Mouse (Mus musculus) lung, postnatal 10 days (tissue): ENCODE measurements at regions not wholly inside any gene's neighbourhood (a gene's known extent, or its start where the extent isn't known, plus 50 kb on each side); places are given as distances from the start of the nearest gene placed in this dataset.
A peak's percentile ranks its signal among the peaks of the same experiment; 100 is the strongest.

Source experiments
- DNase-seq: peaks from one replicate; pipeline ENCODE4 v3.0.0; 2021

DNA sequence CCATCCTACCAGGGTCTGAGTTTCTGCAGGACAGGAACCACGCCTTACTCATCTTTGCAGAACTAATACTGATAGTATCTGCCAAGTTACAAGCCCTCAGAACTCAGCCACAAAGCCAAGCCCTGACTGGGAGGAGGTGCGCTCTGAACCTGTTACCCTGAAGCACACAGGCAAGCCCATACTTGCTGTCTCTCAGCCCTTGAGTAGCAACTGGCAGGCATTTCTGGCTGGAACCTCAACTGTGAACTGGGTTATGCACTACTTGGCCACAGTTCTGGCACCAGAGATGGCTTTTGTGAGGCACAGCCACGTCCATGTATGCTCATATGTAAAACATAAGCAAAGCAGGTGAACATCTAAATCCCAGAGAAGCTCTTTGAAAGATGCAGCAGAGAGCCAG is 179.7 kb upstream of the Nfe2l3 start:
- DNase-seq = no peak

DNA sequence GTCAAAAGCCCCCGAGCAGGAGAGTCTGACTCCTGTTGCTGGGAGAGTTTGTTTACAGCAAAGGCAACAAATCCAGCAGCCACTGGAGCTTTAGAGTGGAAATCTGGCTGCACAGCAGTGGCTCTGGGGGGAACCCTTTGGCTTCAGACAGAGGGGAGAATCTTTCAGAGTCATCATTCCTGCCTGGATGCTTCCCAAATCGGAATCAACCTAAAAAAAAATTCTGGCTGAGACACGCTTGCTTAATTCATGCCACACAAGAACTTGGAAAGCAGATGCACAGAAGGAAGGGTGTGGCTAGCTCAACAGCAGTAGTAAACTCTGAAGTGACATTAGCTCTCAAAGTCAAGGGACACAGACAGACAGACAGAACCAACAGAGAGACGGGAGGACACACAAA is 175.8 kb upstream of the Nfe2l3 start:
- DNase-seq = peak; percentile 18

DNA sequence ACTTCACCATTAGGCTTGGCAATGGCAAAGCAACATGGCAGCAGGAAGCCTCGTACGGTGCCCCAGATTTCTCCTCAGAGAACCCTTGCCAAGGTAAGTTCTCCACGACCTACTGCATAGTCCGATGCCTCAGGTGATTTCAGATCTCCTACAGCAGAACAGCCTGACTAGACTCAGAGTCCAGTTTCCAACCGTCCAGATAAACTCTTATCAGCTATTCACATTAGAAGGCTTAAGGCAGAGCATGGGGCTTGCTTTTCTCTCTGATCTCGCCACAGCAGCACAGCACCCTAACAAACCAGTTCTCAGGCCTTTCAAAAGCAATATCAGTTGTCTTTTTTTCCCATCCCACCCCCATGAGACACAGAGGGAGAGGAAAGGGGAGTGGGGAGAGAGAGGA is 174.9 kb upstream of the Nfe2l3 start:
- no peak for DNase-seq

DNA sequence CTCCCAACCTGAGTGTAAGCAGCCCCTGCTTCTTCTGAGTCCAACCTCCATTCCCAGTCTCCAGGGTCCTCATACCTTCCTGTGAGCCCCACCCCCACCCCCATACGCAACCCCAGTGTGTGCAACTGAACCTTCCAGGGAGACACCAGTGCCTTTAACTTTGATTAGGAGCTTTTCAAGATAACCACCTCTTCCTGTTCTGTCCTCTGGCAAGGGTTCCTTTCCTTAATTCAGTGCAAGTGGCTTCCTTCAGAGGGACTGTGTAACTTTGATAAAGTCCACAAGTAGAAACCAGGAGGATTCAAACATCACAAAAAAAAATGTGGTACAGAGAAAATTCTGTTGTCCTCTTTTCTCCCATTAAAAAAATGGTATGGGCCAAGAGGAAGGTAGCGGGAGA is 174.2 kb upstream of the Nfe2l3 start:
- no peak for DNase-seq

DNA sequence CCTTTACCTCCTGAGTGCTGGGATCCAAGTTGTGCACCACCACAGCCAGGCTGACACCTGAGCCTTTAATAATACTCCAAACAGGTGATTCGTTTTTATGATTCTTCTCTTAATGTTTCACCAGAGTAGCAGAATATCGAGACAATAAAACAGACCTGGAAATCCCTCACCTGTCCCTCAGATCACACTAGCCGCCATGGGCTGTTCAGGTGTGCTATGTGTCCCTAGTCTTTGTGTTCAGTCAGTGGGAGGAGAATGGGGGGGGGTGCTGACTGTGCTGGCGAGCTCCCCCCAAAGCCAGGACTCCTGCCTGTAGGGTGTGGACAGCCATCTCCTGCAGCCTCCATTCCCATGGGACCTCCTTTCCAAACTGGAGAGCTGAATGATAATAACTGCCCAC is 168.9 kb upstream of the Nfe2l3 start:
- DNase-seq = no peak

DNA sequence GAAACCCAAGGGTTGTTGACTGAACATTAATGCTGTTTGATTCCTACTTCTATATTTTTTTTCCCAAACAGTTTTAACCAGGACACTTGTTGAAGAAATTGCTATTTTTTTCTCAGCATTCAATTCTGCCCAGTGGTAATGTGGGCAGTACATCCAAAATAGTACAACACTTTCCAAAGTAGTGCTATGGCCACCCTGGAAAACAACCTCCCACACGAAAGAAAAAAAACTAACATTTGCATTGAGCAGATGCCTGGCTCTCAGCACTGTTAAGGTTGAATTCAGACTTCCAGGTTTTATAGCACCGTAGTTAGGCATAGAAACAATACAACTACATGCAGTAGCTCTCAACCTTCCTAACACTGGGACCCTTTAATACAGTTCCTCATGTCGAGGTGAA is 167.1 kb upstream of the Nfe2l3 start:
- DNase-seq = no peak

DNA sequence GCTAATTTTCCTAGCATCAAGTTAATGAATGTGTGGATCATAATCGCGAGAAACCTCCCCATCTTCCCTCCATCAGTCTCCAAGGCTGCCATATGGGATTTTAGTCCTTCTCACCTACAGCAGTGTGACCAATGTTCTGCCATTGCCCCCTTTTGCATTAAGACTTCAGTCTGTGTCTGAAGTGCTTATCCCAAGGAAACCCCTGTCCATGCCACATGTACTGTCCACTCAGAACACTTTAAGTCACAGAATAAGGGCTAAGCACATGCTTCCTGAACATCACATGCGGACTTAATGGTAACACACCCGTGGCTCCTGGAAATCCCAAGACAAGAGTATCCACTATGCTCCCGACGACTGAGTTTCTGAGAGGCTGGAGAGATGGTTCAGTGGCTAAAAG is 165.7 kb upstream of the Nfe2l3 start:
- DNase-seq = no peak

DNA sequence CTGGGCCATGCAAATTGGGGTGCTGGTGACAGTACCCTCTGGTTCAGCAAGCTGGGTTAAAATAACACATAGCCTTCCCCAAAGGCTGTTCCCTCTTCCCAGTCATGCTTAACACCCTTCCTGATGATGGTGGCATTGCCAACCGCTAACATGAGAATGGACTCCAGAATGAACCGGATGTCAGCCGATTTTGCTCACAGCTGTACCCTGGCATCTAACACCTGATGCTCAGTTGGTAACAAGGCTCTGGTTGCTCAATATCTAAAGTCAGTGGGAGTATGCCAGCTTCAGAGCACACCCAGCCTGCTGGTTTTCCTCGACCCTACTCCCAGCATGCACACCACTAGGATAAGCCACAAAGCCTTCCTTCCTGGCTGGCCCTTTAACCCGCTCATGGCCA is 164.6 kb upstream of the Nfe2l3 start:
- no peak for DNase-seq

DNA sequence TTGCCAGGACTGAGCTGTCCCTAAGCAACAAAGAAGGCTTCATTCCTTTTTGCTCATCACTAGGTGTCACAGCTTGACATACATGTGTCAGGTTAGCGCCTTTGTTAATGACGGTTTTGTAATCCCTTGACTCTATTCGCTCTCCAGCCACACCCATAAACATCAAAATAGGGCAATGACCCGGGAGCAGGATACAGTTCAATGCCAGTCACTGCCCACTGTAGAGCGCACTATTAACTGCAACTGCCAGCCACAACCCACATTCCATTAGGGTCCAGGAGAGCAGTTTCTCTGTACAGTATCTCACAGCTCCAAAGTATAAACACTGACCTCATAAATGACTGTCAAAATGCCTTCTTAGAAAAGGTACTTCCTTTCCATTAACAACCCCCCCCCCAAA is 163.5 kb upstream of the Nfe2l3 start:
- no peak for DNase-seq

DNA sequence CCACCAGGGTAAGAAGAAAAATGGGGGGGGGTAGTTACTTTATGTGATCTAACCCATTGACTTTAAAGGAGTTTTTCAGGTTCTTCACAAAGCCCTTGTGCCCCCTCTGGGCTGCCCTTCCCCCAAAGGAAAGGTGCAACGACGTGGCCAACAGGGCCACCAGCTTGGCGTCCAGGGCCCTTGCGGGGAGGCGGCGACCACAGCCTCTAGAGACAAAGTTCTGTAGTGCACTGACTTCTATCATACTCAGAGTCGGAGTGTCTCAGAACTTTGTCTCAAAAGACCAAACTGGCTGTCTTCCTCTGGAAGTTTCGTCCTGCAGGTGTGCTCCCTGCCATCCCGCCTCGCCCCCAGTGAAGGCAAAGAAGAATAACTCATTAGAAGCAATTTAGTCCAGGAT is 162.9 kb upstream of the Nfe2l3 start:
- no peak for DNase-seq

DNA sequence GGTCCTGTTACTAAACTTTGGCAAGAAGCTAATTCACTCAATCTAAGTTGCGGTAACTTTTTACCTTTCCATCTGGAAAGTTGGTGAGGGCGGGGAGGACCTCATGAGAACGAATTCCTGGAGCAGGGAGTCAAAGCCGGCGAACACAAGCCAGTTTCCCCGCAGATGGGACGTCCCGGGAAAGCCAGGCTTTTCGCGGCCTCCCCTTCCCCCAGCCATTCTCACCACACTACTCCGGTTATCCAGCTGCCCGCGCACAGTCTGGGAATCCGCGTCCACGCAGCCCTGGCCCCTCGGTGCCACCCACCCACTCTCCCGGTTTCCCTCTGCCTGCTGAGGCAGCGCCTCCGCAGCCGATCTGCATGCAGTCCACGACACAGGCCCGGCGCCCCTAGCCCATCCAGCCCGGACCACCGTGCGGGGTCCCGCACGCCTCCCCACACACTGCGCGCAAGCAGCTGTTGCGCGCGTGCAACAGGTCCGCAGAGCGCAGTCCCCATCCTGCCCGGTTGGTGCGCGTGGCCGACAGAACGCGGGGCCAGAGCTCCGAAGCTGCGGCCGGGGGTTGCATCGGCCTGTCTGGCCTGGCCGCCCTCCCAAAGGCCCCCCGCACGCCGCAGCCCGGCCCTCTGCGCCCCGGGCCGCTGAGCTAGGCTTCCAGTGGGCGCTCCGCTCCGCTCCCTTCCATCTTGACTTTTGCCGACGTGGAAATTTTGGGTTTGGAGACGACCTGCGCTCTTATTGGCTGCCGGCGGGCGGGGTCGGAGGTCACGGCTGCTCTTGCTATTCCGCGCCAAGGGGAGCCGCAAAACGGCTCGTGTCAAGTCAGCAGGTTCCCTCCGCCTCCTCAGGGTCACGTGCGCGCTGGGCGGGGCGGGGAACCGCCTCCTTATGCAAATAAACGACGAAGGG is 162.0 kb upstream of the Nfe2l3 start:
- DNase-seq = peak; percentile 95

DNA sequence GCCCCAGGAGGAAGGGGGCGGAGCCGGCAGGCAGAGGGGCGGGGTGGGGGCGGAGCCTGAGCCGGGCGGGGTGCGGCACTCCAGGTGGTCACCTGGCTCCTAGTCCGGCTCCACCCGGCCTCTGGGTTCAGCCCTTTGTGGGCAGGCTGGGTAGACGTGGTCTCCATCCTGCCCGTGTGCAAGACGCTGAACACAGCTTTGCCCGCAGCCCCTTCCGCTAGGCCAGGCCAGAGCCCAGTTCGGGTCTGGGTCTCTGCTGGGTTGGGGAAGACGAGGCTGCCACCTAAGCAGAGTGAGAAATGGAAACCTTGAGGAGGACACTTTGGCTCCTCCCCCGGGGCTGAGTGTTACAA is 161.4 kb upstream of the Nfe2l3 start:
- DNase-seq = no peak

DNA sequence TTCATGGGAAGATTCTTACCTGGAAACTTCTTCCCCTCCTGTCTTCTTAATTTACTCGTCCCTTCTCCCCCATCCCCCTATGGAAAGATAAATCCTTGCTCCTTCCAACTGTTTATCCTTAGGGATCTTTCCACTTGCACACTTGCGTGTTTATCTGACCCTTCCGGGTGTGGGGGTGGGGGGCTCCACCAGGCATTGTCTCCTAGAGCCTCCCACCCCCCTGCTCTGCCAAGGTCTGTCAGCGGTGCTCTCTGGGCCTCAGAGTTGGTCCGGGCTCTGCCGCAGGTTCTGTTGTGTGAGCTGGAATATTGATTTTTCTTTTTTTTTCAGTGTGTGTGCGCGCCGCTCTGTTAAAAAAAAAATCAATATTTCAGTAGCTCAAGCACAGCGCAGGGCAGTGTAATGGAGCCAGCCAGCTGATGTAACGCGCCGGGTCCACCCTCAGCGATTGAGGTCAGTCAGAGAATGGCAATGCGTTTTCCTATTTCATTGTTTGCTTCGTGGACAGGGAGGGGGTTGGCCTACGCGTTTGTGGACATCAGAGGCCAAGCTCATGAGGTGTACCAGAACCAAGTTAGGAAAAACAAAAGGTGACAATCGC is 160.2 kb upstream of the Nfe2l3 start:
- peak; percentile 56 for DNase-seq

DNA sequence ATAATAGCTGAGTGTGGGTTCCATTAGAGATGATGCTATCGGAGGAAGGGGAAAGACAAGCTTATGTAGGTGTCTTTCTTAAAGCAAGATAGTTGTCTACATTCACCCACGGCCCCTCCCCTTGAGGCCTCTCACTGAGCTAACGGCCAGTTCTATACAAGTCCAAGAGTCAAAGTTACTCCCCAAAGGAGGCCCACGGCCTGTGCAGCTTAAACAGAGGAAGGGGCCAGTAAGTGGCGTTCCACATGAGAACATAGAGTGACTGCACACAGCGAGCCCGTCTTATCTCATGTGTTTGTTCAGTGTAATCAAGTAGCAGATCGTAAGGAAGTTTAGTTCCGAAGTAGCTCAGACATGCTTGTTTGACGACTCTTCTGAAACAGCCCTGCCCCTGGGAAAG is 153.0 kb upstream of the Nfe2l3 start:
- DNase-seq = no peak

DNA sequence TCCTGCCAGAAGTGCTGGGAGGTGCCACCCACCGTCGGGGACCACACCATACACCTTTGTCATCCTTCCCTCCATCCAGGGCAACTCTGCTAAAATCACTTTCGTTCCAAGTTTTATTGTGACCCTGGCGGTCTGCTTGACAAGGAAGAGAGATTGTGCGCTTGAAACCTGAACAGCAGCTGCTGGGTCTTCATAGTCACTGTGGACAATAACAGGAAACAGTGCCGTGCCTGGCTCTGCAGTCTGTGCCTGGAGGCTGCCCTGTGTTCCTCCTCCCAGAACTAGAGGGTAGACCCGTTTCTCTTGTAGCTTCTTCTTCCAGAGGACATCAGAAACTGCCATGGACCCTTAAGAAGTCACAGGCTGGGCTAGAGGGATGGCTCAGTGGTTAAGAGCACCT is 152.2 kb upstream of the Nfe2l3 start:
- peak; percentile 5 for DNase-seq

DNA sequence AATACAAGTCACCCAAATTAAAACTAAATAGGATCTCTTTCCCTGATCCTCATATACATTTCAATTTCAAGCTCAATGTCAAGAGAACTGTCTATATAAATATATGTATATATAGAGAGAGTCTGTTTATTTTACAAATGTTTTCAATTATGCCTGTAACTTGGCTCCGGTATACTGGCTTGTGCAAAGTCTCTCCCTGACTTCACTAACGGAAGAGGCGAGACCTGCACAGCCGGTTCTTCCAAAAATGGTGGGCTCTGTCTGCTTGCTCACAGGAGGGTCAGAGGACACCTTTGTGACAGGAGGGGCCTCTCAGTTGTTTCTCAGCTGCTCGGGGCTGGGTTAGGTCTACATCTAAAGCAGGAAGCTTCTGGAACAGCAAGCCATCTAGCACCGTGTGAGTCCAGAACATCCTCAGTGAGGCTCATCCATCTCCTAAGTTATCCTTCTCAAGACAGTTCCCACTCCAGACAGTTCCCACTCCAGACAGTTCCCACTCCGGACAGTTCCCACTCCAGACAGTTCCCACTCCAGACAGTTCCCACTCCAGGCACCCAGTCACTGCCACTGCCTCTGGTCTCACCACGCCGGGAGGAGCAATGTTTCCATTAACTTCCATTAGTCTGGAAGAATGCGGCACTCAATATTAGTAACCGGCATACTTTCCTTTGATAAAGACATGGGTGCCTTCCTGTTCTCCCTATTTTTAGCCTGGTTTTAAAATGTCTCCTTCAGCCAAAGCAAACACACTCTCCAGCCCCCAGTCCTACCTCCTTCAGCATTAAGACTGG is 148.4 kb upstream of the Nfe2l3 start:
- no peak for DNase-seq

DNA sequence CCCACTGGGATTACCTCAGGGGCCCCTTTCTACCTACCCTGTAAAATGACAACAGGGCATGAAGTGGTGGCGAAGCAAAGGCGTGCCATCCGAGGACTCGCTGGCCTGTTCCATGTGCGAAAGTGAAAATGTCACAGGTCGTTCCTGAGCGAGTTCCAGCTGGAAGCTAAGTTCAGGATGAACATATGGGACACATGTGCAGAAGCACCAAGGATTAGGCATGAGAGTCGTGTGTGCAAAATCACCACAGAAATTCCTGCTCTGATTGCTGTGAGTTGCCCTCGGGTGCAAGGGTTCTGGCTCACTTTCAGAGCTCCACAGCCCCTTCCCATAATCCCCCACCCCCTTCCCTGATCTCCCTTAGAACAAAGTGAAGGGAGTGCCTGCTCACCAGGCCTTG is 147.6 kb upstream of the Nfe2l3 start:
- no peak for DNase-seq

DNA sequence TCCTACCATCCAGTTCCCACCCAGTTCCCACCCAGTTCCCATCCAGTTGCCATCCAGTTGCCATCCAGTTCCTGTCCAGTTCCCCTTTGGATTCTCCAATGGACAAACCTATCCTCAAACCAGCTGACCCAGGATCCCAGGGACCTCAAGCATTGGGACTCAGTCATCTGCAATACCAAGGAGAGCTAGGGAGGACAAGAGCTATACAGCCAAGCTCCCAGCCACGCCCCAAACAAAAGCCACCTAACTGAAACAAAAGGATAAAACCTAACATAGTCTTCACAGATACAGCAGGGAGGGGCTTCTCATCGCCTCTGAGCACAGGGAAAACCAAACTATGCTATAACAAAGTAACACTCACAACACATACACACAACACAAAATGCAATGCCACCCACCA is 145.6 kb upstream of the Nfe2l3 start:
- DNase-seq = no peak

DNA sequence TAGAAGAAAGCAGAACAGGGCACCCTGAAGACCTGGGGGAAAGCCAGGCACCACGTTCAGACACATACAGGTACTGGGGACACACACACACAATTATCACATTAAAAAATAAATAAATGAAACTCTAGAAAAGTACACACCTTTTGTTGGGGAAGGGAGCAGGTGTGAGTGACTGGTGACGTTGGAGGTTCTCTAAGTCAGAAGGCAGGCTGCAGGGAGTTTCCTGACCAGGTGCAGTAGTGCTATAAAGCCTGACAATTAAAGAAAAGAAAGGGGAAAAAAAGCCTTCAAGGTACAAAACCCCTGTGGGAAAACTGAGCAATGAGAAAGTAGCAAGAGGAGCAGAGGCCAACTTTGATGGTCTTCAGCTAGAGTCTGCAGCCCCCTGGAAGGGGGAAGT is 145.1 kb upstream of the Nfe2l3 start:
- no peak for DNase-seq

DNA sequence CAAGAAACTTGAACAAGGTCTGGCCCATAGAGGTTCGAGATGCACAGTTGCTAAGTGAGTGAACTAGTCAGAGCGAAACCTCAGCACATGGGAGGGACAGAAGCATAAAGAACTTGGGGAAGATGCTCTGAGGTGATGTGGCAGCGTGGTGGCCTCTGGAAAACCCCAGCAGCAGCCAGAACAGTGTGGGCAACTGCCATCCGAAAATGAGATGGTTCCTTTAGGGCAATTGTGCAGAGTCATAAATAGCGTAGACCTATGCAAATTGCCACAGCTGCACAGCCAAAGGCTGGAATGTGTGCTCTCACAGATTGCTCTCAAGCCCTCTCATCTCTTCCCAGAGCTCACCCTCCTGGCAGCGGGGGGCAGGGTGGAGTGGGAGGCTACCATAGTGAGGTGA is 144.7 kb upstream of the Nfe2l3 start:
- no peak for DNase-seq

DNA sequence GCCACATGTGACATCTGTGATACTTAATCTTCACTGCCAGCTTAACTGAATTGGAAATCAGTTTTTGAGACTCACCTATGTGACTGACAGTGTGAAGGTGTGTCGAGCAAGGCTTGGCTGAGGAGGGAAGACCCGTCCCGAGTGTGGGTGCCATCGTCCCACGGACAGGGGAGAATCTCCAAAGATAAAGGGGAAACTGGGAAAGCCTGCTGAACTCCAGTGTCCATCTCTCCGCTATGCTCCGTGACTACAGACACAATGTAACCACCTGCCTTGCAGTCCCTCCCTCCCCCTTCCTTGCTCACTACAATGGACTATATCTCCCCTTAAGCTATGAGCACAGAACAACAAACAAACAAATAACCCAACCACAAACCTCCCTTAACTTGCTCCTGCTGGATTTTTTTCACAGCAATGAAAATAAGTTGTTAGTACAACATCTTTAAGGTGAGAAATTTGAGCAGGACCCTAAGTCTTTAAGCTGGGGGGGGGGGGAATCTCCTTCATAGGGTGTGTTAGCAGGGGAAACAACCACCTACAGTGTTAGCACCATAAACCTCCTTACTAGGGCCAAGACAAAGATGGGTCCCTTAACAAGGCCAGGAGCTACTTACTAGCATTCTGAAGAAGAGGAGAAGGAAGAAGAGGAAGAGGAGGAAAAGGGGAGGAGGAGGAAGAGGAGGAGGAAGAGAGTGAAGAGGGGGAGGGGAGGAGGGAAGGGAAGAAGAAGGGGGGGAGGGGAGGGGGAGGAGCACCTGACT is 144.0 kb upstream of the Nfe2l3 start:
- DNase-seq = no peak

DNA sequence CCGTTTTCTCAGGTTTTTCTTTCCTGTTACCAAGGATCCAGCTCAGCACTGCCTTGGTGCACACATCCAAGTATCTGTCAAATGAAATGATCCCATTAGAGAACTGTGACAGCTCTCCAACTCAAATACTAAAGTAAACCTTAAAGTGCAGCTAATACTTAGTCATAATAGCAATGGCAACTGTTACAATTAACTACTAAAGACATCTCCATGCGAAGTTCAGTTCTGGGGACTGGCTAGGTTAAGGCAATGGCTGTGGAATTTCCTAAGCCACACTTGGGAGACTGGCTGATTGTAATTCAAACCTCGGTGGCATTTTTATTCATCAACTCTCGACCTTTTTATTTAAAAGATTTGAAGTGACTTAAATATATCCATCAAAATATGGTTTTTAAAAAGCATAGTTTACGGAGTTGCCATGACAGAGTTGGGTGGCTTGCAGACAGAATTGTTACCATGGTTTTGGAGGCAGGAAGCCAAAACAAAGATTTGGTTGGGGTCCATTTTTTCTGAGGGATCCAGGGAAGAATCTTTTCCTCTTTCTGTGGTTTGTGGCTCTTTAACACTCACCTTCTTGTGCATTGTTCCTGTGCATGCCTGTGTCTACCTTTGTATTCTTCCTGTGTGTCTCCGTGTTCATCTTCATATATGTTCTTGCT is 143.3 kb upstream of the Nfe2l3 start:
- DNase-seq = no peak
